ENCODE assay signal across 8 mouse cellular contexts in genomic region chr19:10204616-10205001, GRCm38 (mm10). TPM values are rescaled to one million over a fixed set of nuclear protein-coding genes. Genes with fewer than 3 reads are reported as not detected.
A peak's percentile ranks its signal among the peaks of the same experiment; 100 is the strongest.
DNase-seq lines count a peak whose midpoint lies in the region; ATAC-seq and TF ChIP-seq lines count a peak whose summit lies in the region.

No protein-coding gene starts in this region.

- peak overlapping the region; percentile 97 for H3K27ac ChIP-seq in gastrocnemius, adult 2 months
- peak overlapping the region; percentile 85 for H3K27ac ChIP-seq in heart, embryonic 16.5 days (ENCODE audit: low read length)

- no peak for DNase-seq in gastrocnemius, adult 2 months
- no peak for DNase-seq in gastrocnemius, postnatal 25 days
- peak; percentile 76 for DNase-seq in MN1 (ENCODE audit: low spot score)
- DNase-seq in embryo, embryonic 9.5 days (ENCODE audit: extremely low spot score), result peak; percentile 57
- peak; percentile 86 for DNase-seq in layer of hippocampus, adult 9-11 months
- DNase-seq in mesoderm, embryonic 11.5 days (ENCODE audit: low read depth, low spot score), result peak; percentile 68
- DNase-seq in thymus, postnatal 25 days, result peak; percentile 25

- intact Hi-C loops in gastrocnemius, adult 2 months (cut with DNase I), result loop anchor here (5.0 kb wide), 1 partner anchor 287 kb away; no protein-coding TSS in a partner anchor

- no peaks in the 10 kb centered on the region for H3K9me3 ChIP-seq in heart, embryonic 16.5 days (replicated peaks; ENCODE audit: control insufficient read depth, low read length)

- H3K36me3 ChIP-seq in heart, embryonic 16.5 days (ENCODE audit: control insufficient read depth, insufficient read depth), result peaks cover 23% of the 10 kb centered on the region

- peak overlapping the region; percentile 78 for H3K9ac ChIP-seq in heart, embryonic 16.5 days (ENCODE audit: low read length)

- peaks cover 15% of the 10 kb centered on the region for H3K4me1 ChIP-seq in heart, embryonic 16.5 days (ENCODE audit: control insufficient read depth, insufficient read depth, low read length)

- H3K4me2 ChIP-seq in heart, embryonic 16.5 days (ENCODE audit: low read depth, low read length), result peak overlapping the region; percentile 73

- peak overlapping the region; percentile 85 for H3K4me3 ChIP-seq in gastrocnemius, adult 2 months
- peak overlapping the region; percentile 69 for H3K4me3 ChIP-seq in heart, embryonic 16.5 days (ENCODE audit: low read length)

- WGBS in heart, embryonic 16.5 days, result 1% methylated on average over 5 of the region's 5 CpGs

- no peaks in the 10 kb centered on the region for H3K27me3 ChIP-seq in heart, embryonic 16.5 days (ENCODE audit: control insufficient read depth, insufficient read depth, low read length)

- TF ChIP-seq CTCF in gastrocnemius, adult 2 months (IDR thresholded peaks at IDR 0.05), result peak; percentile 46

- 0 out of 2 replicates have a peak, but pooled peaks have one; percentile 42 for ATAC-seq in heart, embryonic 16.5 days (replicated peaks; ENCODE audit: extremely low read depth, insufficient read depth, low FRiP score)

RNA-seq across cellular contexts. Expression of gene Fen1, which starts 0.6 kb away (rescaled TPM):
- 1 to 10 TPM; 4.0 to 4.3 TPM for total RNA-seq in gastrocnemius, adult 2 months (2021)
- total RNA-seq in gastrocnemius, postnatal 25 days (2021), result 1 to 10 TPM; 2.9 to 3.7 TPM
- 51.6 and 54.9 TPM in 2 replicates for polyA plus RNA-seq in heart, embryonic 16.5 days (2015; fragmentation: Nextera tagmentation; extraction: Ambion mirVana)

RNA-seq across cellular contexts. Expression of gene Tmem258, which starts 0.8 kb away (rescaled TPM):
- total RNA-seq in gastrocnemius, adult 2 months (2021), result 10 to 100 TPM; 80.3 to 98.7 TPM
- total RNA-seq in gastrocnemius, postnatal 25 days (2021), result 10 to 100 TPM; 81.8 to 94.5 TPM
- 323 and 360 TPM in 2 replicates for polyA plus RNA-seq in heart, embryonic 16.5 days (2015; fragmentation: Nextera tagmentation; extraction: Ambion mirVana)

RNA-seq across cellular contexts. Expression of gene Fads1, which starts 21.9 kb away (rescaled TPM):
- 1 to 10 TPM; 4.2 to 9.9 TPM for total RNA-seq in gastrocnemius, adult 2 months (2021)
- 1 to 10 TPM; 6.9 to 8.2 TPM for total RNA-seq in gastrocnemius, postnatal 25 days (2021)
- 39.8 and 44.7 TPM in 2 replicates for polyA plus RNA-seq in heart, embryonic 16.5 days (2015; fragmentation: Nextera tagmentation; extraction: Ambion mirVana)

RNA-seq across cellular contexts. Expression of gene Myrf, which starts 35.9 kb away (rescaled TPM):
- total RNA-seq in gastrocnemius, adult 2 months (2021), result not detected
- not detected for total RNA-seq in gastrocnemius, postnatal 25 days (2021)
- polyA plus RNA-seq in heart, embryonic 16.5 days (2015; fragmentation: Nextera tagmentation; extraction: Ambion mirVana), result 4.2 TPM in 2 replicates

Comparison
In these comparisons a context has a peak if more than half of its experiments do, and no peak if none do; other contexts are left out.
1. DNase-seq: peak in MN1 (single experiment), embryo, embryonic 9.5 days (single experiment), layer of hippocampus, adult 9-11 months (single experiment), mesoderm, embryonic 11.5 days (single experiment) and thymus, postnatal 25 days (single experiment); none in gastrocnemius, adult 2 months (single experiment) and gastrocnemius, postnatal 25 days (single experiment).